Mouse (Mus musculus): ENCODE data around the gene Ercc4.
A peak's percentile ranks its signal among the peaks of the same experiment; 100 is the strongest.

Gene Ercc4

GRCm38 (mm10) chr16:13194882-13195281 is 85.4 kb downstream of the Ercc4 start:
- peak; percentile 42 to 50 for DNase-seq (ENCODE audit: low spot score in 2 of 2)

DNA sequence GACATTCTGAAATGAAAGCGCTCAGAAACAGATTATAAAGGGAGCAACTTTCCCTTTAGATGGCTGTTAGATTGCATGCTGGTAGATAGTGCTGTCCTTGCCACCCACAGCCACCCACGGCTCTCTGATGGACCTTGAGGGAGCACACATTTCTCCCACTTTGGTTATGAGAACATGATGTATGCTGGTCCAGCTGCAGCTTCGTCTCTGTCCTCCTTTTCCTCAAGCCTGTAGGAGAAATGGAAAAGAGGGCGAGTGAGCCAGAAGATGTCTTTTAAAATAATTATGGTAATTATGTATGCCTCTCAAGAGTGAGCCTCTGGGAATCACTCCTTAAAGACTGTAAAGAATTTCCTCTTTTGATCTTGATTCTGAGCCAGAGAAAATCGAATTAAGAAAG is 87.1 kb downstream of the Ercc4 start:
- peak in 1 of 2 experiments; percentile 52 for DNase-seq (ENCODE audit: low spot score in 2 of 2)

DNA sequence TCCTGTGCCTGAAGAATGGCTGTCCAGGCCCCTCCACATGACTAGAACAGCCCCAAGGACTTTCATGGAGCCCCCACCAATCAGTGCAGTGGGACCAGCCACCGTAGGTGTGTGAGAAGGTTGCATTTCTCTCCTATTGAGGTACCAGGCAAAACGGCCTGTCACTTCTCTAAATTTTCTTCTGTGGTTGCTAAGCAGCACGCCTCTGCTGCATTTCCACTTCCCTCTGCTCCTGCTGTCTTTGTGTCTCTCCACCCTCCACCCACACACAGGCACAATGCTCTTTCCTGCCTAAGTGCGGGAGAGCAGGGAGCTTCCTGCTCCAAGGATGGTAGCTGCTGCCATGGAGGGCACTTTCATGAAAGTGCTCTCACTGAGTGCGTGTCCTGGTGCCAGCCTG is 87.8 kb downstream of the Ercc4 start:
- peak; percentile 67 to 85 for DNase-seq (ENCODE audit: low spot score in 2 of 2)

DNA sequence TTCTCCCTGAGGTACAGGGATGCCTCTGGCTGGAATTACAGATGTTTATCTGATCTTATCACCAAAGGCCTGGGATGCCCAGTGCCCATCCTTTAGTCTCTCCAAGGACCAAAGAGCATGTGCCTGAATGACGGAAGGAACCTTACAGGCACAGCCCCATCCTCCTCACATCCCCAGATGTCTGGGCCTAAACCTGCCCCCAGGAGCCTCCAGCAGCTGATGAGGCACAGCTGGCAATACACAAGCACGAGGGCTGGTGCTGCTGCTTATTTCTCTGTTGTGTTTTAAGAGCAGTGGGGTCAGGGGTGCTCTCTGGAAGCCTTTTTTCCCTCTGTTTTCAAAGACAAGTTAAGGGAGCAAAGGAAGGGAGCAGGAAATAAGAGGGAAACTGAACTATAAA is 89.7 kb downstream of the Ercc4 start:
- no peak for DNase-seq (ENCODE audit: low spot score in 2 of 2)

All from frontal cortex, postnatal 14 days (tissue).